Mouse (Mus musculus) brown adipose tissue, adult 24 weeks (tissue): ENCODE measurements around the gene Gm21897. TPM values are rescaled to one million over a fixed set of nuclear protein-coding genes. Genes with fewer than 3 reads are reported as not detected.
"Not testable (repeated sequence)": the region's sequence is repeated elsewhere in the genome, so short reads cannot be mapped to it uniquely, and the experiment has no call there.

Experiments
- H3K27ac ChIP-seq: fragments of 200-500 bp; replicated peaks from 2 replicates; pipeline ENCODE4 v1.5.1; 2012; ENCODE audit warnings: low read depth, mild to moderate bottlenecking, low read length
- H3K4me1 ChIP-seq: fragments of 200-500 bp; 2 replicates; pipeline ENCODE4 v1.6.1; 2012; ENCODE audit warnings: low read length, mixed read lengths; ENCODE audit not compliant: control insufficient read depth, insufficient read depth, insufficient read length
- H3K4me3 ChIP-seq: fragments of 200-500 bp; 2 replicates; pipeline ENCODE4 v1.5.1; 2012; ENCODE audit warnings: low read depth, mild to moderate bottlenecking, low read length, moderate library complexity; ENCODE audit not compliant: insufficient read depth
- polyA plus RNA-seq: library from polyadenylated mRNA; stranded (reverse); fragments of >200 nt; gene quantifications from 2 replicates; pipeline ENCODE4 v1.2.4, GENCODE M21; 2012; ENCODE audit not compliant: missing spikeins, insufficient read depth, insufficient read length

The Gm21897 gene
- polyA plus RNA-seq, result not detected in 2 replicates

DNA sequence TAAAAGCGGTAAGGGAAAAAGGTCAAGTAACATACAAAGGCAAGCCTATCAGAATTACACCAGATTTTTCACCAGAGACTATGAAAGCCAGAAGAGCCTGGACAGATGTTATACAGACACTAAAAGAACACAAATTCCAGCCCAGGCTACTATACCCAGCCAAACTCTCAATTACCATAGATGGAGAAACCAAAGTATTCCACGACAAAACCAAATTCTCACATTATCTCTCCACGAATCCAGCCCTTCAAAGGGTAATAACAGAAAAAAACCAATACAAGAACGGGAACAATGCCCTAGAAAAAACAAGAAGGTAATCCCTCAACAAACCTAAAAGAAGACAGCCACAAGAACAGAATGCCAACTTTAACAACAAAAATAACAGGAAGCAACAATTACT lies at the start of gene Gm21897:
Gene Gm21897, plus strand, starts transcription at position 301 of the 400 bp plus-strand sequence.
- not testable (repeated sequence) for H3K4me3 ChIP-seq, H3K27ac ChIP-seq, H3K4me1 ChIP-seq

DNA sequence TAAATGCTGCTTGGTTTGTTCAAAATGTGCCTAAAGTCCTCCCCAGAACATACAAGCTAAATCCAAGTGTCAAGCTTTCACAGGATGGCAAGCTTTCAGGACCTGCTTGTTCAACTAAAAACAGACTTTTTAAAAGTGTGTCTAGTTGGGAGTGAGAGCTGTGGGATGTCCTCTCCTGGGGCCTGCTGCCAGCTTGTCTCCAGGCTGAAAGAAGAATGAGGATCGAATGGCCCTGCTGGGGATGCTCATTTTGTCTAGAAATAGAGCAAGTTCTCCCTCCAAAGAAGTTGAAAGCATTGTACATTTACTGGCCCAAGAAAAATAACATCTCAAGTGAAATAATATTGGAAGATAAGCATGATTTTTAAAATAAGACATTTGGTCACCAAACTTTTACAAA lies 45.0 kb upstream of the Gm21897 start:
- Histone ChIP-seq H3K4me1 (no peaks in the 10 kb centered on the region), H3K4me3 (no peak overlapping the region), H3K27ac (no peak overlapping the region)

DNA sequence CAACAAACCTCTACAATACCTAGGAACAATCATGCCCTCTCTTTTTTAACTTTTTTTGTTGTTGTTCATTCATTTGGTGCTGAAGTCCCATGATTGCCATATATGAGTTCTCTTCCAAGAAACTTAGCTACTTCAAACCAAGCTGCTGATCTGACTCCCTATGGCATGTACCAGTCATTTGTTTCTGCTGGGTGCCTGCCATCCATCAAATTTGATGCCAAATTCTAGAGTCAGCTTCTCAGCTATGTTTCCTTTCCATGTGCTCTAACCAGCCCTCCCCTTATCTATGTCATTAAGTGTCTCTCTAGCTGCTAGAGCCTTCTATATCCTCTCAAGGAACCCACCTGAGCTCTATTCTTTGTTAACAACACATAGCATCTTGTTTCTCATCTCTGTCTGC lies 39.8 kb upstream of the Gm21897 start:
- Histone ChIP-seq H3K27ac (no peak overlapping the region), H3K4me3 (no peak overlapping the region), H3K4me1 (no peaks in the 10 kb centered on the region)

DNA sequence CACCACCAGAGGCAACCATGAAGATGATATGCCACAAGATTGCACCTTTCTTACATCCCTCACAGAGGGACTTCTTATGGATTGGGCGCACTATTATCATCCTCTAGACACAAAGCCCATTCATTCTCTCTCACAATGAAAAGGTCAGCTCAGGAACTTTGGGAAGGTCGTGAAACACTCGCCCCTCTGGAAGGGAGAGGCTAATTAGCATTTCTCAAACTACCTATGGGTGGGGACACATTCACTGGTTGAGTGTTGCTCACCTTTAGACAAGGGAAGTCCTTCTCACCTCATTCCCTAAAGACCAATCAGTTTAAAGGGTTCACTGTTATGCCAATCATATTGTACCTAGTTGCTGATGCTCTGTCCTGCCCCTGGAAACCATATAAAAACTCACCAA lies 24.2 kb upstream of the Gm21897 start:
- no peak overlapping the region for H3K4me3 ChIP-seq
- H3K4me1 ChIP-seq, result no peaks in the 10 kb centered on the region
- no peak overlapping the region for H3K27ac ChIP-seq

DNA sequence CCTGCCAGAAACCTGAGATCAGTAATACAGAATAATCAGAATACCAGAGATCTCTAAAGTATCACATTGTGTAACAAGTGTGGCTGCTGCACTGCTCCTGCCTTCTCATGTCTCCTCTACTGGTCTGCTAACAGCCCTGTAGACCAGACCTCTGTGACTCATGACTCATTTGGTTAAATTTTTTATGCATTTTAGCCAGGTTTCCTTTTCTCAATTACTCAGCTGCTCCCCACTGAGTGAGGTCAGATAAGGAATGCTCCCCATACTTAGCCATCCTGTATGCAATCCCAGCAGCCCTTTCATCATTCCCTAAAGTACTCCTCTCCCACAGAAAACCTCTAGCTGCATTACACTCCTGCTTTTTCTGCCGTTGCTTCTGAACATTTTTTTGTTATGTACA lies 23.0 kb upstream of the Gm21897 start:
- Histone ChIP-seq H3K4me1 (no peaks in the 10 kb centered on the region), H3K4me3 (no peak overlapping the region), H3K27ac (no peak overlapping the region)

DNA sequence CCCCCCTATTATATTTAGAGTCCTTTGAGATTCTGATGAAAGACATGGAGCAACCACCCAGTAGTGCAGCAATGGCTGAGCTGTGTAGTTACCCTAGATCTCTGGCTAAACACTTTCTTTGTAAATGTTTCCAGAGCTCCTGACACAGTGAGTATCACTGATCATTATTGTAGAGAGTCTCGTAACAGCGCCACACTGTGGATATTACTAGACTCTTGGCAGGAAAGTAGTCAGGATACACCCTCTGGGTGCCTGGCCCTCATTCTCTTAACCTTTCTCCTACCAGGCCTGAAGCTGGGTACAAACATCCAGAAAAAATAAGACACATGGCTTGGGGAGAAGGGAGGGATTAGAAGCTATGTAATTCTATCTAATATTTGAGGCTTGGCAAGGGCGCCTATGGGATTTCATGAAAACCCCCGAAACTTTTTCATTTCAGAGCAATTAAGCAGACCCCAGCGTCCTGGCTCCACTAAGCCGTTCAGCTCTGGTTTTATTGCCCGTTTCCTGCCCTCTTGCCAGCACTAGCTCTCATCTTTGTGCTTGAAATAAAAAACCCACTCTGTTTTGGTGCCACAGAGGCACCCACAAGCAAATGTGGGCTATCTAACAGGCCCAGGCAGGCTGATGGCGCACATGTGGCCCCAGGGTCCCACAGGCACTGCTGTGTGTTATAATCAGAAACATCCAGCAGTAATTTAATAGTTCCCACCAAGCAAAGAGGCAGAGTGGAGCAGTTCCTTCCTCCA lies 22.2 kb upstream of the Gm21897 start:
- no peaks in the 10 kb centered on the region for H3K4me1 ChIP-seq
- no peak overlapping the region for H3K27ac ChIP-seq
- no peak overlapping the region for H3K4me3 ChIP-seq

DNA sequence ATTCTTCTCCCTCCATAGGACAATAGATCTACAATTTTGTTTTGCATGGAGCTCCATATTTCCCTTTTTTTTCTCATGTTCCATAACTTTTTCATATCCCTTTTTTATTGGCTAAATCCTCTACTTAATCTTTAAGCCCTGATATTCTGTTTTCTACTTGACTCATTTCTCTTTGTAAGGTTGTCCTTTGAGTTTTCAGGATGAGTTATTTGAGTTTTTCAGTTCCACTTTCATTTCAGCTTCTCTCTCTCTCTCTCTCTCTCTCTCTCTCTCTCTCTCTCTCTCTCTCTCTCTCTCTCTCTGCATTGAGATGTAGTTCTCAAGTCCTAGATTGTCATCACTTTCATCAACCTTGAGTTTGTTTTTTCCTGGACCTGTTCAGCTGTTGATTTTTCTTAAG lies 17.3 kb downstream of the Gm21897 start:
- H3K27ac ChIP-seq, result no peak overlapping the region
- H3K4me1 ChIP-seq, result no peaks in the 10 kb centered on the region
- H3K4me3 ChIP-seq, result no peak overlapping the region

DNA sequence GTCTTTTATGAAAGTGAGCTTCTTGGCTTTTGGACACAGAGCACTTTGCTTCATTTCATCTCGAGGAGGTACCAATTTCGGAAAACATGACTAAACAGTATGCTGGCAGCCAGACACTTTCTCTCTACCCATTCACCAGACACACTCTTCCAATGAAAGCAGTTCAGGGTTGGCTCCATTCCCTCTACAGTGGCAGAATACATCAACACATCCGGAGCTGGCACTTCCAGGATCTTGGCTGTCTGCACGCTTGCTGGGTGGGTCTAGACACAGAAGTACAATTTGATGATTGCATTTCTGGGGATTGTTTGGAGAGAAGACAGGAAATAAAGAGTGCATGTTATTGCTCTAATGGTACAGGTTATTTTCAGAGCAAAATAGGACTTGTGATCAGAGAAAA lies 21.8 kb downstream of the Gm21897 start:
- no peaks in the 10 kb centered on the region for H3K4me1 ChIP-seq
- H3K4me3 ChIP-seq, result no peak overlapping the region
- H3K27ac ChIP-seq, result no peak overlapping the region

DNA sequence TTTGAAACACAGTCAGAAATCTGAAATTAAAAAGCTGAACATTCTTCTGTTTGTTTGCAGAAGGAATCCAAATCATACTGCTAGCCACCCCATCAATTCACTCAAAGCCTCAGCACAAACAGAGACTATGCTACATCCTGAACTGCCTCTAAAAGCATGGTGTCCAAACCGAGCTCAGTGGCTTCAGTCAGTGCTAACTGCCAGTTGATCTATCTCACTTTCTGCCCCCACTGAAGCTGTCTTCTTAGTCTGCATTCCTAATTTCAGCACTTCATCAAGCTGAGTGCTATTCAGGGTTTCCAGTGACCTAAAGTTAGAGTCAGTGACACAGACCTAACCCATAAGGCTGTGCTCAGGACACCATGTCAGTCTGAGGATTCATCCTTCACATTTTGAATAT lies 28.8 kb downstream of the Gm21897 start:
- Histone ChIP-seq H3K4me3 (no peak overlapping the region), H3K4me1 (no peaks in the 10 kb centered on the region), H3K27ac (no peak overlapping the region)

DNA sequence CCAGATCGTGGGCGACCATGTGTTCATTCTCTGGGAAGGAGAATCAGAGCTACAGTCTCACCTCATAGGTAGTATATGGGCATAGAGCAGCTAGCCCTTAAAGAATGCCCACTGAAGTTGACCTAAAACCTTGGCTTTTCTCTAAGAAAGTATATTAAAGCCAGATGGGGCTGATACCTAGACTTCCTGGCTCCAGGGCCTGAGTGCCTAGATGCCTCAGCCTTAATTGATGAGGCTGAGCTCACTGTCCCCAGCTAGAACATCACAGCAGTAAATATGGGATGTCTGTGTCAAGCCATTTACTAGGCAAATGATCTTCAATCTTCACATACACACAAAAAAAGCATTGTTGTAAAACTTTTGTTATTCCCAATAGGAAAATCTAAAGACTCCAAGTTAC lies 32.1 kb downstream of the Gm21897 start:
- Histone ChIP-seq H3K4me3 (no peak overlapping the region), H3K4me1 (no peaks in the 10 kb centered on the region), H3K27ac (no peak overlapping the region)

DNA sequence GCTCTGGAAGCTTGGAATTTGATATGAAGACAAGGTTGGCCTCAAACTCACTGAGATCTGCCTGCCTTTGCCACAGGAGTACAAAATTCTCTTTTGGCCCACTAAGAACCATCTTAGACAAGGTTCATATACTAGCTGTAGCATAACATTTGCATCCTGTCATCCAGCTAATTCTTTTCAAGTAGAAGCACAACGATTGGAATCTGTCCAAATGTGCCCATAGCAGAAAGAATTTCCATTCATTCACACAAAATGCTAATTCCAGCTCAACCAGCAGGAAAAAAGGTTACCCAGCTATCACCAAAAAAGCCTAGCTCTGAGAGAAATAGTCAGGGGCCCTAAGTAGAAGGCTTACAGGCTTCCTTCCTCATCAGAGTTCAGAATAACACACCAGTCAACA lies 34.0 kb downstream of the Gm21897 start:
- Histone ChIP-seq H3K27ac (no peak overlapping the region), H3K4me3 (no peak overlapping the region), H3K4me1 (no peaks in the 10 kb centered on the region)

DNA sequence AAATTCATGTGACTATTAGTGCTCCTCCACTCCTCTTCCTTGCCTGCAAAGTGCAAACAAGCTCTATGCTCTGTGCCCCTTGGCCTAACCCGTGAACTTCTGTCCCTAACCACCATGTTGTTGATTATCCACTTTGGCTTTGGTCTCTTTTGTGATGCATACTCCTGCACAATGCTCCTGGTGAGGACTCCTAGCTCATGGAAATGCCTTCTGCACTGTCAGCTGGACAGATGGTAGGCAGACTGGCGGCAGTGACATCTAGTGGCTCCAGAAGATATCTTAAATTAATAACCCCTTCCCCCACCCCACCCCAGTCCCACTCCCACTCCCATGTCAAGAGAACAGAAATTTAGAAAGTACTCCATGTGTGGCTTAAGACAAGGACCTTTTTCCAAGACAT lies 35.1 kb downstream of the Gm21897 start:
- H3K27ac ChIP-seq, result no peak overlapping the region
- no peak overlapping the region for H3K4me3 ChIP-seq
- no peaks in the 10 kb centered on the region for H3K4me1 ChIP-seq

DNA sequence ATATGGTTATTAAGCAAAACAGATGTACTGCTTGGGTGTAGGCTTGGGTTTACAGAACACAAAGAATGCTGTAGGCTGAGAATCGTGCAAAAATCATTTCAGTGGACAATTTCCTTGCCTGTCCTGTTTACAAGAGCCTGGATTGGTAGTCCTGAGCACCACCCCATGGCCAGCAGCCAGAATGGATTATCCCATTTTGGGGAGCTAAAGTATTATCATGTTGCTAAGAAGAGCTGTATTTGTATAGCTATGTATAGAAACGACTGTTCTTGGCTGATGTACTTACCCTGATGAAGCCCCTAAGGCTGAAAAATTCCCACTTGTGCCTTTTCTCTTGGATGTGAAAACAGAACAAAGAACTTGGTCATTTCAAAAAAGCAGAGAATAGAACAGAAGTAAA lies 37.6 kb downstream of the Gm21897 start:
- Histone ChIP-seq H3K4me1 (no peaks in the 10 kb centered on the region), H3K4me3 (no peak overlapping the region), H3K27ac (no peak overlapping the region)

DNA sequence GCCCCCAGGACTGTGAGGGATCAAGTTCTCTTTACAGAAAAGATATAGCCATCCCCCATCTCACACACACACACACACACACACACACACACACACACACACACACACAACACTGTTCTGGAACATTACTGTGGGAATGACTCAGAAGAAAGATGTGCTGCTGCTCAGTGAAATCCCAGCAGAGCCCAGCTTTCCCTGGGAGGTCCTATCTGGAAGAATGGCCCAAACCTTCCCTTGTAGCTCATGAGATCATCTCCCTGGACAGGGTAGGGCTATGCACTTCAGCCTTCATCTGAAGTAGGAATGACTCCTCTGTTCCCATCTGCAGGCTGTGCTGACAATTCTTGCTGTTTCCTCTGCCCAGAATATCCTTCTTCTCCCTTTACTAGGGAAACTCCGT lies 38.1 kb downstream of the Gm21897 start:
- Histone ChIP-seq H3K27ac (no peak overlapping the region), H3K4me3 (no peak overlapping the region), H3K4me1 (no peaks in the 10 kb centered on the region)

DNA sequence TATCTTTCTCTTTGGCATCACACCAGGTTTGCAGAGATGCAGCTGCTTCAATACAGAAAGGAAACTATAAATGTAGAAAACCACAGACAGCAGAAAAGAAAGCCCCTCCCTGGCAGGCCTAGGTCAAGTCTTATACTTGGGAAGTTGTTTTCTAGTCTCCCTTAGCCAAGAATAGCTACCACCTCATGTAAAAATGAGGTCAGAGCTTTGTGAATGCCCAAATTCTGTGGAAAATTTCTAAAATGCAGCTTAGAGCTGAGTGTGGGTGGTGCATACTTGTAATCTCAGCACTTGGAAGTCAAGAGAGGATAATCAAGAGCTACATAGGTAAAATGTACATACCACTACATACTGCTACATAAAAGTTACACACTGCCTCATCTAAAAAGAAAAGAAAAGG lies 40.5 kb downstream of the Gm21897 start:
- H3K27ac ChIP-seq, result no peak overlapping the region
- no peaks in the 10 kb centered on the region for H3K4me1 ChIP-seq

DNA sequence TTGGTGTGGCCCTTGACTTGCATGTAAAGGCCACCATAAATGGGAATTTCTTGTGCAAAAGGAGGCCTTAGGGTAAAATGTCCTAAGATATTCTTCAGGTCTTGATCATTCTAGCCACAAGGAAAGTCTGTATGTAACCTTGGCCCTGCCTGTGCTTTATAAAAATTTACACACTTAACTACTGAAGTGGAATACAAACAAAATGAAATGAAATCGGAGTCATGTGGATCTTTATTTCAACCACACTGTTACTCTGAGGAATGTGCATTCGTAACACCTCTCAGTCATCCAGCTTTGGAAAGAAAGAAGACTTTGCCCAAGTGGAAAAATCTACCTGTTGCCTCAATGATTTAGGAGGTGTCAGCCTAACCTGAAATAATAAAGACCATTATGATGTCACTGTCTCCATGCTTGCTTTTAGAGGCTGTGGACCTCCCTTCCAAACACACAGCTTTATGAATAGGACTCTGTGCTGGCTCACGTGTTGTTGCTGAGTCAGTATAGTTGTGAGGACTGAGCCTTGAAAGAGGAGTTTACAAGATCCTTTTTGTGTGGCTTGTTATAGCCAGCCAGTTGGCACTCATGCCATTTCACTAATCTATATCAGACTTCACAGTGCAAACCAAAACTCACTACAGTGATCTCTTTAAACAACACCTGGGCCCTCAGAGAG lies 42.0 kb downstream of the Gm21897 start:
- Histone ChIP-seq H3K4me1 (no peaks in the 10 kb centered on the region), H3K27ac (no peak overlapping the region), H3K4me3 (no peak overlapping the region)

More for the DNA sequence above, 40.5 kb downstream of the Gm21897 start:
- H3K4me3 ChIP-seq, result no peak overlapping the region
